Mouse (Mus musculus): ENCODE measurements around the gene Mbip. TPM values are rescaled to one million over a fixed set of nuclear protein-coding genes. Genes with fewer than 3 reads are reported as not detected.

Gene Mbip
- total RNA-seq, 2 experiments from 2014 or later: 10.8 to 11.0 TPM

DNA sequence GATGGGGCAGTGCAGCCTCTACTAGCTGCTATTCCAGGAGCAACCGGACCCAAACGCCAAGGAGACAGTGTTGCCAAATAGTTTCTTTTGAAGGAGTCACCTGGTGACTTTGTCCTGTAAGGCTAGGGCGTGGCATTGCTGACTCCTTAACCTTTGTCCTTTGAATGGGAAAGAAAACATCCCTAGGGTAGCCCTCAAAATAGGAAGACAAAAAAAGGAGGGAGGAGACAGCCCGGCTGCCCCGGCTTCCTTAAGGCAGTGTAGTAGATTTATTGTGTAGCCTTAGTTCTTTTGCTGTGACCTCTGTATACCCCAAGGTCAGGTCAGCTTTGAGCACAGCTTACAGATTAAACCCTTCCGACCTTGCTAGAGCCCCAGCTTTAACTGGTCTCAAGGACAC is 49.2 kb downstream of the Mbip start:
- DNase-seq: no peak
- intact Hi-C loops (cut with DNase I): no loop called here

DNA sequence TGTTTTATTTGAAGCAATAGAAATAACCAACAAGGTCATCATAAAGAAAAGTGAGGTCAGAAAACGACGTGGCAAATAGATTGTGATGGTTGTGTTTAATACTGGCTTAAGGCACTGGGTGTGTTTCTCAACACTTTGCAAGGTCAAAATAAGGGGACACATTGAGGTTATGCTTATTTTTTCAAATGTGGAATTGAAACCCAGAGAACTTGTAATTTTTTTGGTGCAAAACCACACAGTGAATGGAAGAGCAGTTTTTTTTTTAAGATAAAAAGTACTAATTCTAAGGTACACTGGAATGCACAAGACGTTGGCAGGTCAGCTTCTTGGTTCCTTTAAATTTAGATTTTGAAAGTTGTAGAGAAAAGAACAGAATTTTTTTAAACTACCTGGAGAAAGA is 50.5 kb downstream of the Mbip start:
- DNase-seq: no peak
- intact Hi-C loops (cut with DNase I): no loop called here

DNA sequence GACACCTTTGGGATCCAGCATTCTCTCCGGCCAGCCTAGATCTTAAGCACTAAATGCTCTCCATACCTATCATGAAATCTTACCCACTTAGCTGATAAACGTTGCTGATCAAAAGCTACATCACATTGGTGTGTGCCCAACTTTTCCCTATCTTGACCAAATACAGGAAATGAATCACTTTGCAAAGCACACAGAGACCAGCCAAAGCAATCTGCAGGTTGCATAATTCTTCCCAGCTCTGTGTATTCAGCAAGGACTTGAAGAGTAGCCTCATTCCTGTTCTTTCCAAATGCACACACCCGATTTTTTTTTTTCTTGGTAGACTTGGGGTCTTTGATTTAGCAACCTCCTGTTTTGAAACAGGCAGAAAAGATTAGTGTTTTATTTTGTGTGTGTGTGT is 57.1 kb downstream of the Mbip start:
- no peak for DNase-seq
- intact Hi-C loops (cut with DNase I): no loop called here

DNA sequence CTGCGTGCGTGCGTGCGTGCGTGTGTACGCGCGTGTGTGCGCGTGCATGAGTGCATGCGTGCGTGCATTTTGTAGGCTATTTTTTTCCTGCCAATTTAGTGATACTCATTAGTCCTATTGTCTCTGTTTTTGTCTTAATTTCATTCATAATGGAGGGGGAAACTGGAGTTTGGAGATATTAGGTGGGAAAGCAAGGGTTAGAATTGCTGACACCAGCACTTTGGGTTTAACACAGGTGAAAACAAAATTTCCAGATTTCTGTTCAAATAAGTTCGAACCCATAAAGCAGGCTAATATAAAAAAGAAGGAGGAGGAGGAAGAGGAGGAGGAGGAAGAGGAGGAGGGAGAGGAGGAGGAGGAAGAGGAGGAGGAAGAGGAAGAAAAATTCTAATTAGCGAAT is 58.9 kb downstream of the Mbip start:
- no peak for DNase-seq
- intact Hi-C loops (cut with DNase I): no loop called here

DNA sequence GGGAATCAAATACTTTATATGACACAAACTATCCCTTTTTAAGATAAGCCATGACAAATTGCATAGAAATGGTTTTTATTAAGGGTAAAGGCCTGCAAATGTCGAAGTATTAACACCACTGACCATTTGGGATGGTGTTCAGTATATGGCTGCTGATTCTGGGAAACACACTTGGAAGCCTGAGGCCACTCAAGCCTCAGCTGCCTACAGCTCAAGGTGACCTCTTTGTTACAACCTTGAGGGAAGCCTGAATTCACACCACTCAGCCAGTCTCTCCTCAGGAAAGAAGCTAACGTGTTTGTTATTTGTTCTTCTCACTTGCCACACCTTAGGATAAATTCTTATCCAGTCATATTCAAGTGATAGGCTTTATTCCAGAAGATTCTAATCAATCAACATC is 61.5 kb downstream of the Mbip start:
- intact Hi-C loops (cut with DNase I): no loop called here
- DNase-seq: no peak

- intact Hi-C loops (cut with DNase I): no loop called here
- DNase-seq: no peak
These were observed 64.0 kb downstream of the Mbip start for GRCm38 (mm10) chr12:56281649-56282048.

Other genes starting within 250 kb of the Mbip start
- not detected for gene Nkx2-1, start 191.0 kb upstream of the Mbip start, total RNA-seq (2021)

Measured in heart, postnatal 10 days (tissue).